In genomic region chr14:54799686-54800085, GRCm38 (mm10) we compare ENCODE assay signal across 20 mouse cellular contexts. TPM values are rescaled to one million over a fixed set of nuclear protein-coding genes. Genes with fewer than 3 reads are reported as not detected.
DNase-seq lines count a peak whose midpoint lies in the region; ATAC-seq and TF ChIP-seq lines count a peak whose summit lies in the region.
"Had no signal": no experiment of that assay in that cellular context is flagged by ENCODE, and none has a peak within 500 bp of the region (broad histone marks: within the 10 kb centered on the region; RNA-seq: fewer than 3 reads in every experiment).

No protein-coding gene starts in this region.

- H3K27me3 ChIP-seq in heart, embryonic 14.5 days (ENCODE audit: control insufficient read depth, insufficient read depth, low read length), result no peaks in the 10 kb centered on the region
- no peaks in the 10 kb centered on the region for H3K27me3 ChIP-seq in liver, embryonic 13.5 days
- H3K27me3 ChIP-seq in stomach, postnatal 0 days (ENCODE audit: control insufficient read depth, insufficient read depth, low read length), result no peaks in the 10 kb centered on the region
- H3K27me3 ChIP-seq: embryonic facial prominence, embryonic 15.5 days; liver, embryonic 15.5 days; neural tube, embryonic 12.5 days; stomach, embryonic 15.5 days had no signal

- 38% methylated on average over 10 of the region's 10 CpGs for WGBS in heart, embryonic 14.5 days
- 40% methylated on average over 10 of the region's 10 CpGs for WGBS in liver, embryonic 13.5 days (ENCODE audit: insufficient replicate concordance)
- WGBS in stomach, postnatal 0 days, result 46% methylated on average over 10 of the region's 10 CpGs

- TF ChIP-seq CTCF in stomach, postnatal 0 days (IDR thresholded peaks at IDR 0.05; ENCODE audit: low read depth), result peak; percentile 43

- no peaks in the 10 kb centered on the region for H3K36me3 ChIP-seq in heart, embryonic 14.5 days (ENCODE audit: control insufficient read depth, insufficient read depth, low read length)
- no peaks in the 10 kb centered on the region for H3K36me3 ChIP-seq in liver, embryonic 13.5 days
- H3K36me3 ChIP-seq in stomach, postnatal 0 days (ENCODE audit: control insufficient read depth, insufficient read depth, low read length), result no peaks in the 10 kb centered on the region
- H3K36me3 ChIP-seq: embryonic facial prominence, embryonic 15.5 days; liver, embryonic 15.5 days; neural tube, embryonic 12.5 days; stomach, embryonic 15.5 days had no signal

- no peak for TF ChIP-seq EP300 in stomach, postnatal 0 days (optimal IDR thresholded peaks at IDR 0.05)

- DNase-seq in heart, adult 9 months (ENCODE audit: low spot score in 2 of 2), result no peak
- no peak for DNase-seq in liver, embryonic 13.5 days
- DNase-seq in liver (no peak), R1 (ENCODE audit: low read depth, low spot score) (peak; percentile 76)
- DNase-seq in stomach, postnatal 0 days (ENCODE audit: low spot score), result peak; percentile 17
- DNase-seq: cerebellum, adult 9-11 months; embryo, embryonic 11 days; gastrocnemius, postnatal 36 days; lung, postnatal 14 days had no signal

- H3K4me2 ChIP-seq in heart, embryonic 14.5 days (ENCODE audit: low read length), result peak overlapping the region; percentile 19; the same call in 1 of the 2 replicates
- H3K4me2 ChIP-seq in liver, embryonic 13.5 days, result no peak overlapping the region
- H3K4me2 ChIP-seq in stomach, postnatal 0 days (replicated peaks; ENCODE audit: low read depth), result no peak overlapping the region
- H3K4me2 ChIP-seq: embryonic facial prominence, embryonic 15.5 days; liver, embryonic 15.5 days; neural tube, embryonic 12.5 days; stomach, embryonic 15.5 days had no signal

- peaks cover 6 to 8% of the 10 kb centered on the region in 2 experiments for H3K4me1 ChIP-seq in heart, embryonic 14.5 days (ENCODE audit: control insufficient read depth in 2 of 2, insufficient read depth in 2 of 2, low read length in 2 of 2)
- H3K4me1 ChIP-seq in liver, embryonic 13.5 days (replicated peaks), result no peaks in the 10 kb centered on the region; the same call in 1 of the 2 replicates
- H3K4me1 ChIP-seq in stomach, postnatal 0 days (replicated peaks; ENCODE audit: control insufficient read depth, insufficient read depth), result no peaks in the 10 kb centered on the region
- H3K4me1 ChIP-seq: embryonic facial prominence, embryonic 15.5 days; liver, embryonic 15.5 days; neural tube, embryonic 12.5 days; stomach, embryonic 15.5 days had no signal

- H3K9ac ChIP-seq in heart, embryonic 14.5 days (ENCODE audit: low read length), result no peak overlapping the region
- H3K9ac ChIP-seq in liver, embryonic 13.5 days, result no peak overlapping the region
- no peak overlapping the region for H3K9ac ChIP-seq in stomach, postnatal 0 days (ENCODE audit: low read length)
- H3K9ac ChIP-seq: embryonic facial prominence, embryonic 15.5 days; liver, embryonic 15.5 days; neural tube, embryonic 12.5 days; stomach, embryonic 15.5 days had no signal

- H3K9me3 ChIP-seq in heart, embryonic 14.5 days (ENCODE audit: control insufficient read depth, low read length), result no peaks in the 10 kb centered on the region
- H3K9me3 ChIP-seq in liver, embryonic 13.5 days (replicated peaks), result no peaks in the 10 kb centered on the region
- no peaks in the 10 kb centered on the region for H3K9me3 ChIP-seq in stomach, postnatal 0 days (ENCODE audit: control insufficient read depth, low read length)
- H3K9me3 ChIP-seq: embryonic facial prominence, embryonic 15.5 days; liver, embryonic 15.5 days; neural tube, embryonic 12.5 days; stomach, embryonic 15.5 days had no signal

- no peak for ATAC-seq in heart, embryonic 14.5 days (ENCODE audit: insufficient number of reproducible peaks, insufficient read depth, low FRiP score, low read depth)
- ATAC-seq in liver, embryonic 13.5 days (ENCODE audit: low read depth), result peak; percentile 29; the same call in 1 of the 2 replicates
- ATAC-seq in stomach, postnatal 0 days (ENCODE audit: low FRiP score, low TSS enrichment), result no peak
- no peak for ATAC-seq in CD4-positive, CD25-positive, alpha-beta regulatory T cell, adult 4 months

- peak overlapping the region; percentile 37 to 70; a peak in 3 of 4 replicates for H3K27ac ChIP-seq in heart, embryonic 14.5 days (replicated peaks in 1 of 2; ENCODE audit: control insufficient read depth in 1 of 2, insufficient read depth in 1 of 2, low read depth in 2 of 2, low read length in 2 of 2)
- no peak overlapping the region for H3K27ac ChIP-seq in liver, embryonic 13.5 days
- no peak overlapping the region for H3K27ac ChIP-seq in stomach, postnatal 0 days (replicated peaks)
- H3K27ac ChIP-seq: embryonic facial prominence, embryonic 15.5 days; liver, embryonic 15.5 days; neural tube, embryonic 12.5 days; stomach, embryonic 15.5 days had no signal

- H3K4me3 ChIP-seq in heart, embryonic 14.5 days (ENCODE audit: control insufficient read depth in 1 of 2, insufficient read depth in 1 of 2, low read depth in 1 of 2, low read length in 2 of 2), result no peak overlapping the region
- no peak overlapping the region for H3K4me3 ChIP-seq in liver, embryonic 13.5 days (replicated peaks)
- H3K4me3 ChIP-seq in stomach, postnatal 0 days (ENCODE audit: low read depth, low read length), result no peak overlapping the region
- H3K4me3 ChIP-seq: embryonic facial prominence, embryonic 15.5 days; liver, embryonic 15.5 days; neural tube, embryonic 12.5 days; stomach, embryonic 15.5 days had no signal

RNA-seq across cellular contexts. Expression of gene Rnf212b, which starts 14.3 kb away (rescaled TPM):
- not detected in 2 replicates for polyA plus RNA-seq in heart, embryonic 14.5 days (2014; fragmentation: Nextera tagmentation; extraction: Ambion mirVana)
- polyA plus RNA-seq in liver, embryonic 13.5 days (2015; fragmentation: Nextera tagmentation; extraction: Ambion mirVana), result not detected in 2 replicates
- polyA plus RNA-seq in stomach, postnatal 0 days (2015; fragmentation: Nextera tagmentation; extraction: Ambion mirVana), result not detected in 2 replicates
- polyA plus RNA-seq in CD4-positive, CD25-positive, alpha-beta regulatory T cell, adult 4 months (2017; shearing (Covaris generic)), result not detected
- polyA plus RNA-seq: embryonic facial prominence, embryonic 15.5 days; forebrain, embryonic 11.5 days; kidney, embryonic 14.5 days; limb, embryonic 11.5 days; liver, embryonic 15.5 days; neural tube, embryonic 12.5 days; spleen, adult 2 months; stomach, embryonic 15.5 days; thymus, postnatal 0 days had no signal

RNA-seq across cellular contexts. Expression of gene Slc7a8, which starts 17.9 kb away (rescaled TPM):
- 5.0 and 5.1 TPM in 2 replicates for polyA plus RNA-seq in heart, embryonic 14.5 days (2014; fragmentation: Nextera tagmentation; extraction: Ambion mirVana)
- 2.1 and 3.6 TPM in 2 replicates for polyA plus RNA-seq in liver, embryonic 13.5 days (2015; fragmentation: Nextera tagmentation; extraction: Ambion mirVana)
- 3.1 and 4.2 TPM in 2 replicates for polyA plus RNA-seq in stomach, postnatal 0 days (2015; fragmentation: Nextera tagmentation; extraction: Ambion mirVana)
- polyA plus RNA-seq in CD4-positive, CD25-positive, alpha-beta regulatory T cell, adult 4 months (2017; shearing (Covaris generic)), result under 1 TPM in 1 of 2 experiments, not detected in 1; 0.14 TPM

Comparison
In these comparisons a context has a peak if more than half of its experiments do, and no peak if none do; other contexts are left out.
1. H3K27ac ChIP-seq: peak in heart, embryonic 14.5 days (2 of 2); none in liver, embryonic 13.5 days (single experiment) and stomach, postnatal 0 days (single experiment).
2. DNase-seq: peak in R1 (single experiment) and stomach, postnatal 0 days (single experiment); none in heart, adult 9 months (0 of 2), liver, embryonic 13.5 days (single experiment) and liver (single experiment).